Mouse (Mus musculus): ENCODE data around the gene Klhl35. TPM values are rescaled to one million over a fixed set of nuclear protein-coding genes. Genes with fewer than 3 reads are reported as not detected.
A peak's percentile ranks its signal among the peaks of the same experiment; 100 is the strongest.
"Not testable (repeated sequence)": the region's sequence is repeated elsewhere in the genome, so short reads cannot be mapped to it uniquely, and the experiment has no call there.

The Klhl35 gene
- total and polyA plus RNA-seq, 3 experiments = 0.04 TPM; not detected in 2

DNA sequence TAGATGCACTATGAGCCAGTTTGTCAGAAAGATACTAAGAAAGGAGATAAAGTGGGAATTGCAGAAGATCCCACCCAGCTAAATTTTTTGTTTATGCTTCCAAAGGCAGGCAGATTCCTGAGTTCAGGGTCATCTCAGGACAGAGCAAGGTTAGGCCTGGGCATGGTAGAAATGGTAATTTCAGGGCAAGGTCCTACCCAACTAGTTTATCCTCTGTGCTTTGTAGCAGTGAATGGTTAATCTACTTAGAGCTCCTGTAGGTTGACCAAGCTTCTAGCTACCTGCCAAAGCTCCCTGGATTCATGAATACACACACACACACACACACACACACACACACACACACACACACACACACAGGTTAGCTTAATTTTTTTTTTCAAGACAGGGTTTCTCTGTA, 38.8 kb downstream of the Klhl35 start:
- Histone ChIP-seq H3K4me1 (ENCODE audit: control insufficient read depth in 1 of 2, insufficient read depth in 2 of 2, low read length in 2 of 2) (peaks cover 0 to 15% of the 10 kb centered on the region in 2 experiments), H3K27me3 (ENCODE audit: control insufficient read depth in 1 of 2, insufficient read depth in 2 of 2, low read length in 2 of 2) (no peaks in the 10 kb centered on the region), H3K27ac (ENCODE audit: control insufficient read depth, low read depth, low read length) (no peak overlapping the region), H3K9me3 (replicated peaks; ENCODE audit: insufficient read depth, low read length) (no peaks in the 10 kb centered on the region), H3K4me3 (ENCODE audit: control insufficient read depth in 1 of 2, insufficient read depth in 1 of 2, low read depth in 2 of 2, low read length in 2 of 2) (no peak overlapping the region), H3K9ac (ENCODE audit: control insufficient read depth, low read depth, low read length, poor library complexity, severe bottlenecking) (no peak overlapping the region), H3K79me2 (ENCODE audit: control insufficient read depth, insufficient read depth, low read length, poor library complexity) (no peaks in the 10 kb centered on the region), H3K36me3 (ENCODE audit: control insufficient read depth in 1 of 2, insufficient read depth in 2 of 2, low read length in 2 of 2) (peaks cover 0 to 6% of the 10 kb centered on the region in 2 experiments; a peak in 2 of 4 replicates)
- TF ChIP-seq TCF12 (IDR thresholded peaks at IDR 0.05; ENCODE audit: low read depth, low read length) (no peak), KAT2A (conservative IDR thresholded peaks at IDR 0.05; ENCODE audit: low read depth, low read length) (no peak), BHLHE40 (IDR thresholded peaks at IDR 0.05; ENCODE audit: borderline replicate concordance, low read depth, low read length) (no peak), RAD21 (IDR thresholded peaks at IDR 0.05; ENCODE audit: low read depth, low read length) (no peak), TBP (IDR thresholded peaks at IDR 0.05; ENCODE audit: low read depth, low read length) (no peak), MAX (IDR thresholded peaks at IDR 0.05; ENCODE audit: low read length) (no peak), E2F4 (IDR thresholded peaks at IDR 0.05; ENCODE audit: borderline replicate concordance, low read depth, low read length) (no peak), MAZ (IDR thresholded peaks at IDR 0.05; ENCODE audit: low read depth, low read length) (no peak), EP300 (IDR thresholded peaks at IDR 0.05; ENCODE audit: low read depth in 1 of 2, low read length in 2 of 2) (no peak), HCFC1 (IDR thresholded peaks at IDR 0.05; ENCODE audit: low read depth, low read length) (no peak), USF2 (IDR thresholded peaks at IDR 0.05; ENCODE audit: borderline replicate concordance in 1 of 2, insufficient read depth in 1 of 2, low read depth in 1 of 2, low read length in 2 of 2) (no peak), MYC (IDR thresholded peaks at IDR 0.05; ENCODE audit: low read depth, low read length) (no peak), JUND (IDR thresholded peaks at IDR 0.05; ENCODE audit: low read depth, low read length) (no peak), ETS1 (IDR thresholded peaks at IDR 0.05; ENCODE audit: low read depth, low read length) (no peak), POLR2A (IDR thresholded peaks at IDR 0.05; ENCODE audit: control insufficient read depth in 1 of 2, insufficient read depth in 1 of 2, low read depth in 1 of 2, low read length in 2 of 2, poor library complexity in 1 of 2) (no peak)
- DNase-seq (ENCODE audit: low read depth, low spot score) = no peak

DNA sequence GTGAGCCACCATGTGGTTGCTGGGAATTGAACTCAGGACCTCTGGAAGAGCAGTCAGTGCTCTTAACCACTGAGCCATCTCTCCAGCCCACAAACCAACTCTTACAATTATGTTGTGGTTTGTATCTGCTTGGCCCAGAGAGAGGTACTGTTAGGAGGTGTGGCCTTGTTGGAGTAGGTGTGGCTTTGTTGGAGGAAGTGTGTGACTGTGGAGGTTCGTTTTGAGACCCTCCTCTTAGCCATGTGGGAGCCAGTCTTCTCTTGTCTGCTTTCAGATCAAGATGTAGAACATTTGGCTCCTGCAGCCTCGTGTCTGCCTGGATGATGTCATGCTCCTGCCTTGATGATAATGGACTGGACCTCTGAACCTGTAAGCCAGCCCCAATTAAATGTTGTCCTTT, 42.4 kb downstream of the Klhl35 start:
- H3K4me3 ChIP-seq (ENCODE audit: control insufficient read depth in 1 of 2, insufficient read depth in 1 of 2, low read depth in 2 of 2, low read length in 2 of 2); H3K27me3 ChIP-seq (ENCODE audit: control insufficient read depth in 1 of 2, insufficient read depth in 2 of 2, low read length in 2 of 2); H3K27ac ChIP-seq (ENCODE audit: control insufficient read depth, low read depth, low read length); H3K9ac ChIP-seq (ENCODE audit: control insufficient read depth, low read depth, low read length, poor library complexity, severe bottlenecking); H3K36me3 ChIP-seq (ENCODE audit: control insufficient read depth in 1 of 2, insufficient read depth in 2 of 2, low read length in 2 of 2); H3K79me2 ChIP-seq (ENCODE audit: control insufficient read depth, insufficient read depth, low read length, poor library complexity); H3K9me3 ChIP-seq (replicated peaks; ENCODE audit: insufficient read depth, low read length): not testable (repeated sequence)
- peaks cover 0 to 11% of the 10 kb centered on the region in 2 experiments for H3K4me1 ChIP-seq (ENCODE audit: control insufficient read depth in 1 of 2, insufficient read depth in 2 of 2, low read length in 2 of 2)
- peak; percentile 83 for DNase-seq (ENCODE audit: low read depth, low spot score)
- TF ChIP-seq MYC (IDR thresholded peaks at IDR 0.05; ENCODE audit: low read depth, low read length) (peak; percentile 80), ETS1 (IDR thresholded peaks at IDR 0.05; ENCODE audit: low read depth, low read length) (peak; percentile 71), MAX (IDR thresholded peaks at IDR 0.05; ENCODE audit: low read length) (peak; percentile 76), ELF1 (IDR thresholded peaks at IDR 0.05; ENCODE audit: low read depth, low read length) (peak; percentile 36; the same call in 1 of the 2 replicates), HCFC1 (IDR thresholded peaks at IDR 0.05; ENCODE audit: low read depth, low read length) (0 out of 2 replicates have a peak, but pooled peaks have one; percentile 22), TBP (IDR thresholded peaks at IDR 0.05; ENCODE audit: low read depth, low read length) (peak; percentile 97), MXI1 (IDR thresholded peaks at IDR 0.05; ENCODE audit: low read depth, low read length) (peak; percentile 36; the same call in 1 of the 2 replicates), EP300 (IDR thresholded peaks at IDR 0.05; ENCODE audit: low read depth in 1 of 2, low read length in 2 of 2) (peak; percentile 17 to 20; a peak in 1 of 4 replicates), POLR2A (IDR thresholded peaks at IDR 0.05; ENCODE audit: control insufficient read depth in 1 of 2, insufficient read depth in 1 of 2, low read depth in 1 of 2, low read length in 2 of 2, poor library complexity in 1 of 2) (peak in 1 of 2 experiments; percentile 28; a peak in 1 of 4 replicates), GATA1 (IDR thresholded peaks at IDR 0.05; ENCODE audit: low read depth, low read length) (0 out of 2 replicates have a peak, but pooled peaks have one; percentile 15)
